Mouse (Mus musculus) stomach, postnatal 0 days (tissue): Measurements from ENCODE around the gene Prph2.

Experiments used
- CTCF ChIP-seq: IDR thresholded peaks from 2 replicates; pipeline ENCODE4 v1.5.1; 2016; ENCODE audit warnings: antibody characterized with exemption, low read depth, mild to moderate bottlenecking, moderate library complexity
- EP300 ChIP-seq: optimal IDR thresholded peaks from 2 replicates; pipeline ENCODE3; 2016; ENCODE audit warnings: antibody characterized with exemption

GRCm38 (mm10) chr17:46920855-46921254 is 10.6 kb downstream of the Prph2 start:
- no peak for TF ChIP-seq CTCF
- TF ChIP-seq EP300 = no peak
